Mouse (Mus musculus): ENCODE measurements around the gene 4930444G20Rik. TPM values are rescaled to one million over a fixed set of nuclear protein-coding genes. Genes with fewer than 3 reads are reported as not detected.
A peak's percentile ranks its signal among the peaks of the same experiment; 100 is the strongest.

The 4930444G20Rik gene
- polyA plus RNA-seq, 1 experiment: not detected

DNA sequence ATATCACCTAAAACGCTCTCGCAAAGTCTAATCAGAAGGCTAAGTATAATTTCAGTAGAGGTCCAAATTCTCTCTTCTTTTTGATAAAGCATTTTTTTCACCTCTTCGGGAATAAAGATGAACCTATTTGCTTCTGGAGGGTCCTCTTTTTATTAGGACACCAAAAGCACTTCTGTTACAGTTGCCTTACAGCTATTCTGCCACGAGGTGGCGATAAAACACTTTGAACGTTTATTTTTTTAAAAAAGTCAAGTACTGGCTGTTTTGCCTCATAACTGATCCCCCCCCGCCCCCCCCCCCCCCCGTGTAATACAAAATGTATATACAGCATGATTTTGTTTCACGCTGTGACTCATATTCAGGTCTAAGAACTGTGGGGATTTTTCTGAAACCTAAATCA, 33.6 kb downstream of the 4930444G20Rik start:
- WGBS: 10% methylated on average over 9 of the region's 9 CpGs
- peak; percentile 15 for DNase-seq
- TF ChIP-seq CTCF (IDR thresholded peaks at IDR 0.05; ENCODE audit: insufficient read depth, low read length) (no peak), POLR2A (IDR thresholded peaks at IDR 0.05; ENCODE audit: borderline replicate concordance, extremely low read depth, low read depth, low read length) (no peak)
- H3K4me3 ChIP-seq (replicated peaks; ENCODE audit: extremely low read depth, low read depth, low read length): no peak overlapping the region
- no peaks in the 10 kb centered on the region for H3K4me1 ChIP-seq (ENCODE audit: control insufficient read depth, insufficient read depth, low read length)

DNA sequence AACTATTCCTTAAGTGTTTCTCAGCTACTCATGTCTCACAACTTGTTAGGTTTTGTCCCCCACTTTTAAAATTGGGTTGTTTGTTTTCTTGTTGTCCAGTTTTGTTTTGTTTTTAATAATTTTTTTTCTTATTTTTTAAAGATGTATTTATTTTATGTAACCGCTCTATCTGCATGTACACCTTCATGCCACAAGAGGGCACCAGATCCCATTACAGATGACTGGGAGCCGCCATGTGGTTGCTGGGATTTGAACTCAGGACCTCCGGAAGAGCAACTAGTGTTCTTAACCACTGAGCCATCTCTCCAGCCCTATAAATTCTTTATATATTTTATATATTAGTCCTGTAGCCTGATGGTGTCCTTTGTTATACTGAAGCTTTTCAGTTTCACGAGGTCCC, 49.3 kb downstream of the 4930444G20Rik start:
- WGBS: 88% methylated on average over 4 of the region's 4 CpGs
- DNase-seq: no peak
- Histone ChIP-seq H3K4me3 (replicated peaks; ENCODE audit: extremely low read depth, low read depth, low read length) (no peak overlapping the region), H3K4me1 (ENCODE audit: control insufficient read depth, insufficient read depth, low read length) (no peaks in the 10 kb centered on the region)
- TF ChIP-seq CTCF (IDR thresholded peaks at IDR 0.05; ENCODE audit: insufficient read depth, low read length) (no peak), POLR2A (IDR thresholded peaks at IDR 0.05; ENCODE audit: borderline replicate concordance, extremely low read depth, low read depth, low read length) (no peak)

DNA sequence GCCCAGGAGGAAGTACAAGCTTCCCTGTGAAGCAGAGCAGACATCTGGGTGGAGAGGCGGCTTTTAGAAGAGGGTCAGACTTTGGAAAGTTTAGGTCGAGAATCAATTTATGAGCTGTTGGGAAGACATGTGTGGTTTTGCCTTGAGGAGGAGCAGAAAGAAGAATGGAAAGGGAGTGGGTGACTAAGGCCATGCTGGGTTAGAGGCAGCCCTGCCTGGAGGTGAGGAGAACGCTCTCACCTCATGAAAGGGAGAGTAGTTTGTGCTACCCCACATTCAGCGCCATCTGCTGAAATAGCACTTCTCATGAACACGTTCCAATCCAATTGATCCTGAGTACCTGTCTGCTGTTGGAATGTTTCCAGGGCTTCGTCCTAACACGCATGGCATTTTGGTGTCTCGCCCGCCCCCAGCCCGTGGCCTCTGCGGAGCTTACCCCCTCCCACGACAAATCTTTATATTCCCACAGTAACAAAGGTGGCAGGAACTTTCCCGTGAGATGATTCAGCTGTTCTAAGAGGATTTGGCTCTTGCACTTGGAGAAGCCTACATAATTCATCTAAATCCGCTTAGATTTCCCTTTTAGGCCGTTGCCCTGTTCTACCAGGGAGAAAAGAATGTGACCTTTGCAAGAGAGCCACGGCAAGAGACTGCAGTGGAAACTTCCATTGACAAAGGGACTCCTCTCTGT, 50.3 kb downstream of the 4930444G20Rik start:
- 62% methylated on average over 16 of the region's 16 CpGs for WGBS
- DNase-seq: no peak
- Histone ChIP-seq H3K4me1 (ENCODE audit: control insufficient read depth, insufficient read depth, low read length) (no peaks in the 10 kb centered on the region), H3K4me3 (replicated peaks; ENCODE audit: extremely low read depth, low read depth, low read length) (no peak overlapping the region)
- no peak for TF ChIP-seq CTCF (IDR thresholded peaks at IDR 0.05; ENCODE audit: insufficient read depth, low read length)

Other genes starting within 250 kb of the 4930444G20Rik start
- 51.7 and 80.5 TPM in 2 replicates for gene Sgk1, start 185.9 kb downstream of the 4930444G20Rik start, polyA plus RNA-seq (2012; rRNA removed)
- 2.2 and 4.2 TPM in 2 replicates for gene E030030I06Rik, start 81.2 kb upstream of the 4930444G20Rik start, polyA plus RNA-seq (2012; rRNA removed)
- 0.98 and 1.0 TPM in 2 replicates for gene Raet1e, start 90.5 kb upstream of the 4930444G20Rik start, polyA plus RNA-seq (2012; rRNA removed)
- not detected in 2 replicates for gene H60b, start 90.5 kb upstream of the 4930444G20Rik start, polyA plus RNA-seq (2012; rRNA removed)

All from lung, adult 2 months (tissue).